Mouse (Mus musculus) brain, embryonic 14.5 days (tissue): Measurements from ENCODE around the gene Bmp4.

Experiments used
- CTCF ChIP-seq: fragments of 200-500 bp; IDR thresholded peaks from 2 replicates; pipeline ENCODE4 v1.5.1; 2012; ENCODE audit warnings: inconsistent platforms, mild to moderate bottlenecking, moderate library complexity, borderline replicate concordance; ENCODE audit not compliant: insufficient read depth, insufficient read length; ENCODE audit errors: extremely low read depth
- POLR2A ChIP-seq: fragments of 200-500 bp; IDR thresholded peaks from 2 replicates; pipeline ENCODE4 v1.6.1; 2012; ENCODE audit warnings: mild to moderate bottlenecking, inconsistent platforms, borderline replicate concordance; ENCODE audit not compliant: poor library complexity, insufficient read depth, insufficient read length, severe bottlenecking; ENCODE audit errors: extremely low read depth

GRCm38 (mm10) chr14:46380286-46380721, 10.2 kb downstream of the Bmp4 start:
- no peak for TF ChIP-seq CTCF
- TF ChIP-seq POLR2A: no peak
